Comparison of ENCODE assay signal across 9 mouse cellular contexts in the genomic region with DNA sequence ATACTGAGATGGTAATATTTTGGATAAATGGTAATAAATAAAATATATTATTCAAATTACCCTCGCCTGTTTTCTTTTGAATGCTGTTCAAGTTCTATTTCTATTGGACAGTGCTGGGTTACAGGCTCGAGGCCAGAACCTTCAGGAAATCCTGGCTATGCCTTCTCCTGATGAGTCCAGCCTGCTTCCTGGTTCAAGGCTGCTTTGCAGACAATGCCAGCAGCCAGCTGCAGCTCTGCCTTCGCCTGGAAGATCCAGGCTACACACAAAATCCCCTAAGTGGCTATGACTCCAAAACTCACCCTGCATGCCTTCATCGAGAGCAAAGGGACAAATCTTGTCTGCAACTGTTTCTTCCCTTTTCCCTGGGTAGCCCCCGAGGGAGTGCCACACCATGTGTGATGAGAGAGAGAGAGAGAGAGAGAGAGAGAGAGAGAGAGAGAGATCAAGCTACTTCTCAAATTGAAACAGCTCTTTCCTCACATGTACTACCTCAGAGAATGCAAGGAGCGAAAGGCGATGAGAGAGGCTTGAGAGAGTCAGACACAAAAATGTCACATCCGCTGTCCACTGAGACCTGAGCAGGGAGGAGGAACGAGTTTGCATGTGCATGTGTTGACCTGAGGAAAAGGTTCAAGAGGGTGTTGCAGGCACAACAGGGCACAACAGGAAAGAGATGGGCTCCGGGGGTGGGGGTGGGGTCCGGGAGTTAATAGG.
DNase-seq lines count a peak whose midpoint lies in the region; ATAC-seq and TF ChIP-seq lines count a peak whose summit lies in the region.
"Had no signal": no experiment of that assay in that cellular context is flagged by ENCODE, and none has a peak within 500 bp of the region (broad histone marks: within the 10 kb centered on the region; RNA-seq: fewer than 3 reads in every experiment).

No protein-coding gene starts in this region.

- no peak overlapping the region for H3K4me2 ChIP-seq in kidney, postnatal 0 days (ENCODE audit: low read length)

- H3K9ac ChIP-seq in heart, adult 2 months (ENCODE audit: low read depth, low read length): no peak overlapping the region
- no peak overlapping the region for H3K9ac ChIP-seq in kidney, postnatal 0 days (ENCODE audit: low read depth, low read length)

- H3K9me3 ChIP-seq in kidney, postnatal 0 days (replicated peaks; ENCODE audit: low read length): no peaks in the 10 kb centered on the region
- no peaks in the 10 kb centered on the region for H3K9me3 ChIP-seq in forebrain, embryonic 10.5 days

- peaks cover 16% of the 10 kb centered on the region for H3K4me1 ChIP-seq in heart, adult 2 months (ENCODE audit: control insufficient read depth, insufficient read depth, low read length)
- no peaks in the 10 kb centered on the region for H3K4me1 ChIP-seq in kidney, postnatal 0 days (replicated peaks; ENCODE audit: insufficient read depth, low read length)
- peaks cover 15% of the 10 kb centered on the region for H3K4me1 ChIP-seq in forebrain, embryonic 10.5 days

- no peaks in the 10 kb centered on the region for H3K79me2 ChIP-seq in heart, adult 2 months (replicated peaks; ENCODE audit: control insufficient read depth, insufficient read depth, low read length)

- intact Hi-C loops in heart, adult 2 months (cut with DNase I): no loop called here

- no peaks in the 10 kb centered on the region for H3K36me3 ChIP-seq in heart, adult 2 months (ENCODE audit: control insufficient read depth, insufficient read depth, low read length)
- H3K36me3 ChIP-seq in kidney, postnatal 0 days (ENCODE audit: insufficient read depth, low read length): no peaks in the 10 kb centered on the region
- no peaks in the 10 kb centered on the region for H3K36me3 ChIP-seq in forebrain, embryonic 10.5 days (replicated peaks)

- no peak for TF ChIP-seq CTCF in heart, adult 2 months (IDR thresholded peaks at IDR 0.05)
- no peak for TF ChIP-seq CTCF in kidney, postnatal 0 days (IDR thresholded peaks at IDR 0.05; ENCODE audit: low read depth)

- ATAC-seq in kidney, postnatal 0 days (replicated peaks; ENCODE audit: low FRiP score, low read depth): no peak

- H3K27me3 ChIP-seq in heart, adult 2 months (ENCODE audit: control insufficient read depth, insufficient read depth, low read length): no peaks in the 10 kb centered on the region
- no peaks in the 10 kb centered on the region for H3K27me3 ChIP-seq in kidney, postnatal 0 days (ENCODE audit: insufficient read depth, low read length)
- peaks cover 95% of the 10 kb centered on the region for H3K27me3 ChIP-seq in forebrain, embryonic 10.5 days (ENCODE audit: poor library complexity, severe bottlenecking)

- WGBS in heart, adult 2 months: 42% methylated on average over 11 of the region's 11 CpGs
- WGBS in kidney, postnatal 0 days: 64% methylated on average over 11 of the region's 11 CpGs
- WGBS in forebrain, embryonic 10.5 days: 66% methylated on average over 10 of the region's 11 CpGs

- no peak for TF ChIP-seq POLR2A in heart, adult 2 months (IDR thresholded peaks at IDR 0.05; ENCODE audit: insufficient read depth, low read depth, low read length)

- TF ChIP-seq EP300 in heart, adult 2 months (IDR thresholded peaks at IDR 0.05; ENCODE audit: insufficient read depth, low read depth, low read length): no peak

- DNase-seq in cerebellum, postnatal 10 days: peak; percentile 50 to 70
- DNase-seq in cerebellum, adult 8-10 months: no peak
- DNase-seq in A20 (ENCODE audit: low read depth, low spot score): peak; percentile 19
- DNase-seq in heart, adult 2 months: peak; percentile 44 to 45
- peak; percentile 19 for DNase-seq in kidney, postnatal 0 days (ENCODE audit: low spot score)
- no peak for DNase-seq in forebrain, embryonic 10.5 days (ENCODE audit: extremely low spot score, low spot score)
- DNase-seq in frontal cortex, adult 2 months (ENCODE audit: extremely low spot score in 1 of 2, low spot score in 1 of 2): no peak
- DNase-seq in liver: no peak
- DNase-seq: layer of hippocampus, postnatal 36 days had no signal

- H3K4me3 ChIP-seq in heart, adult 2 months: no peak overlapping the region
- no peak overlapping the region for H3K4me3 ChIP-seq in kidney, postnatal 0 days (replicated peaks; ENCODE audit: low read depth, low read length)
- no peak overlapping the region for H3K4me3 ChIP-seq in forebrain, embryonic 10.5 days

- peak overlapping the region; percentile 64 for H3K27ac ChIP-seq in heart, adult 2 months
- H3K27ac ChIP-seq in kidney, postnatal 0 days: no peak overlapping the region
- no peak overlapping the region for H3K27ac ChIP-seq in forebrain, embryonic 10.5 days

Comparison
In these comparisons a context has a peak if more than half of its experiments do, and no peak if none do; other contexts are left out.
1. DNase-seq: peak in cerebellum, postnatal 10 days (2 of 2), A20 (single experiment), heart, adult 2 months (2 of 2) and kidney, postnatal 0 days (single experiment); none in cerebellum, adult 8-10 months (single experiment), forebrain, embryonic 10.5 days (single experiment), frontal cortex, adult 2 months (0 of 2) and liver (single experiment).